Mouse (Mus musculus): ENCODE data around the gene Pycr2.
A peak's percentile ranks its signal among the peaks of the same experiment; 100 is the strongest.

Pycr2 gene

GRCm38 (mm10) chr1:180940776-180941460 lies 36.8 kb downstream of the Pycr2 start:
- DNase-seq (ENCODE audit: low read depth, low spot score), result no peak

- DNase-seq (ENCODE audit: low read depth, low spot score), result no peak
Measured at GRCm38 (mm10) chr1:180941726-180942125, 37.6 kb downstream of the Pycr2 start.

- DNase-seq (ENCODE audit: low read depth, low spot score), result peak; percentile 66
Measured at GRCm38 (mm10) chr1:180942166-180943031, 38.3 kb downstream of the Pycr2 start, which contains the start of gene Tmem63a. Gene Tmem63a, plus strand, starts transcription at chr1:180942344.

GRCm38 (mm10) chr1:180943032-180943644 lies 39.0 kb downstream of the Pycr2 start:
- no peak for DNase-seq (ENCODE audit: low read depth, low spot score)

- no peak for DNase-seq (ENCODE audit: low read depth, low spot score)
Measured at GRCm38 (mm10) chr1:180943896-180944295, 39.8 kb downstream of the Pycr2 start.

GRCm38 (mm10) chr1:180944553-180944952 lies 40.5 kb downstream of the Pycr2 start:
- DNase-seq (ENCODE audit: low read depth, low spot score), result peak; percentile 51

GRCm38 (mm10) chr1:180945001-180945980 lies 41.2 kb downstream of the Pycr2 start:
- DNase-seq (ENCODE audit: low read depth, low spot score), result peak; percentile 90

GRCm38 (mm10) chr1:180946448-180946847 lies 42.4 kb downstream of the Pycr2 start:
- DNase-seq (ENCODE audit: low read depth, low spot score), result no peak

- DNase-seq (ENCODE audit: low read depth, low spot score), result no peak
Measured at GRCm38 (mm10) chr1:180952085-180952746, 48.1 kb downstream of the Pycr2 start.

- DNase-seq (ENCODE audit: low read depth, low spot score), result peak; percentile 43
Measured at GRCm38 (mm10) chr1:180952808-180953207, 48.7 kb downstream of the Pycr2 start.

- no peak for DNase-seq (ENCODE audit: low read depth, low spot score)
Measured at GRCm38 (mm10) chr1:180956401-180956800, 52.3 kb downstream of the Pycr2 start.

- no peak for DNase-seq (ENCODE audit: low read depth, low spot score)
Measured at GRCm38 (mm10) chr1:180956973-180957381, 52.9 kb downstream of the Pycr2 start.
